Mouse (Mus musculus): Measurements from ENCODE around the gene Calm4.
"Not testable (repeated sequence)": the region's sequence is repeated elsewhere in the genome, so short reads cannot be mapped to it uniquely, and the experiment has no call there.

The Calm4 gene

GRCm38 (mm10) chr13:3837312-3837807 lies at the start of gene Calm4:
TSS of gene Calm4 (plus strand) at chr13:3837757.
- DNase-seq (ENCODE audit: low spot score in 2 of 2), result not testable (repeated sequence)

- no peak for DNase-seq (ENCODE audit: low spot score in 2 of 2)
Measured at GRCm38 (mm10) chr13:3788588-3788987, 49.0 kb upstream of the Calm4 start.

DNA sequence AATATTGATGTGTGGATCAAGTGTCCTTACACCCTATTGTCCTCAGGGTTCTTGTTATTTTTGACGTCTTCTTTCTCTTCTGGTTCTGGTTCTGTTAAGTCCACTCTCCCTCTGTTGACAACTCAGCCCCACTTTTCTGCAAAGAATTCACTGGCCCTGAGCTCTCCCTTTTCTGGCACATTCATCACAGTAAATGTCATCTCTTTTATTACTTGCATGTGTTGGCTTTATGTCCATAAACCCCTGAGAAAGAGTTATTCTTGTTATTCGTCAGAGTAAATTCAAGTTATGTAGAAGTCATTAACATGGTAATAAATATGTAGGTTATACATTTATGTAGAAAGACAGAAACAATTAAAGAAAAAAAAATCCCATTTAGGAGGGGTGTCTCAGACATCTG lies 48.0 kb upstream of the Calm4 start:
- DNase-seq (ENCODE audit: low spot score in 2 of 2), result no peak

GRCm38 (mm10) chr13:3796649-3797048 lies 40.9 kb upstream of the Calm4 start:
- DNase-seq (ENCODE audit: low spot score in 2 of 2), result no peak

DNA sequence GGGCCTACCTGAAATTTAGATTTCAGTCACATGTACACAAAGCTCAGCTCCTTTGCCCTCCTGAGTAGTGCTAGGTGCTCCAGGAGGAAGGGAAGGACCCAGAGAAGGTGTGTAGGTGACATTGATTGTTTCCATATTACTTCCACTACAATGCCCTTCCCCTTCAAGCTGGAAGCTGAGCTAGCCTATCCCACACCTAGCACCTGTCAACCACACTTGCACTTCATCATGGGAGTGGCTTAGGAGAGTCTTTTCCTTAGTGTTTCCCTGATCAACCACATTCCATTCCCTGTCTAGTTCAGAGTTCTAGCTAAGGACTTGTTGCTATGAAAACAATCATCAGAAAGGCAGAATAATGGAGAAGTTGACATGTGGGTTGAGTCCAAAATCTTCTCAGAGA lies 38.8 kb upstream of the Calm4 start:
- DNase-seq (ENCODE audit: low spot score in 2 of 2), result no peak

- no peak for DNase-seq (ENCODE audit: low spot score in 2 of 2)
Measured at GRCm38 (mm10) chr13:3799386-3799785, 38.2 kb upstream of the Calm4 start.

- DNase-seq (ENCODE audit: low spot score in 2 of 2), result no peak
Measured at GRCm38 (mm10) chr13:3804186-3804585, 33.4 kb upstream of the Calm4 start, which contains the start of gene Calml3. TSS of gene Calml3 (minus strand) at chr13:3804316.

GRCm38 (mm10) chr13:3805132-3805531 lies 32.4 kb upstream of the Calm4 start:
- DNase-seq (ENCODE audit: low spot score in 2 of 2), result no peak

- DNase-seq (ENCODE audit: low spot score in 2 of 2), result no peak
Measured at GRCm38 (mm10) chr13:3805638-3806037, 31.9 kb upstream of the Calm4 start.

GRCm38 (mm10) chr13:3807131-3807827 lies 30.3 kb upstream of the Calm4 start:
- no peak for DNase-seq (ENCODE audit: low spot score in 2 of 2)

- DNase-seq (ENCODE audit: low spot score in 2 of 2), result no peak
Measured at GRCm38 (mm10) chr13:3818012-3818739, 19.4 kb upstream of the Calm4 start.

DNA sequence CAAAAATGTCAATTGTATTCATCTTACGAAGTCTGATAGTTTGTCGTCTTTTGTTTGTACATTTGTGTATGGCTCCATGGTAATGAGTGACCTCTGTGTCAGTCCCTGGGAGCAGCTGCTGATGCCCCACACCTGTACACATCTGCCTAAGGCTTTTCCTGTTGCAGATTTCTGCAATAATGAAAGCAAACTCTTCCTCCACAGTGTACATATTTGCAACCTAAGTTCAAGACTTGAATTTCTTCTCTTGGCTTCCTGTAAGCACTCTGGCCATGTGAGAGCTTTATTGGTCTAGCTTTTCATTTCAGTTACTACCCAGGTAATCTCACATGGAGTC lies 18.8 kb upstream of the Calm4 start:
- no peak for DNase-seq (ENCODE audit: low spot score in 2 of 2)

DNA sequence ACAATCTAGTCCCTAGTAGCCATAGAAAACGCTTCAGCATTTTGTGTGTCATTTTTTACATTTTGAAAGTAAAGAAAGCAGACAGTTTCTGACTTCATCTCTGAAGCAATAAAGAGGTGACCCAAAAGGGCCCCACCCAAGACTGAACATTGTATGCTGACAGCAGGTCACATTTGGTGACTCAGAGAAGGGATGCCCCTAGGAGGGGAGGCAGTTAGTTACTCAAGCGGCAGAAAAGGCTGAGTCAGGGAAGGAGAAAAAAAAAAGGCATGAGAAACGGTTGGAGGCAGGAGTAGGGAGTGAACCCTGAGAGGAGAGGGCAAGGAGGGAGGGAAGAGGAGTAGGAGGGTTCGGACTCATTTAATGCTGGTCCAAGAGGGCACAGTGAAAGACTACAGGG lies 15.5 kb upstream of the Calm4 start:
- DNase-seq (ENCODE audit: low spot score in 2 of 2), result no peak

DNA sequence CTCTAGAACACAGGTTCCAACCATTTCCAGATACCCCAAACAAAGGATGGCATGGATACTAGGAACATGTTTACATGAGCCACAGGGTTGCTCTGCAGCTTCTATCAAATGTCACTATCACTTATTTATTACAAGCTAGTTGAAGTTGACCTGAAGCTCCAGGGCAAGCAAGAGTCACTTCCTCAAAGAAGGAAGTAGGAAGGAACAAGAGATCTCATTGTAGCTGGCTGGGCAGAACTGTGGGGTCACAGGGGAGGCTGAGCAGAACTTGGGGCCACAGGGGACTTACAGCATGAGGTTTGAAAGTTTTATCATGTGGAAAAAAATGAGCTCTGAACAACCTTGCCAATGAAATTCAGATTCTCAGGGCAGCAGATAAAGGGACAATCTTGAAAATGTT lies 11.8 kb upstream of the Calm4 start:
- DNase-seq (ENCODE audit: low spot score in 2 of 2), result no peak

GRCm38 (mm10) chr13:3831546-3831945 lies 6.0 kb upstream of the Calm4 start:
- DNase-seq (ENCODE audit: low spot score in 2 of 2), result no peak

GRCm38 (mm10) chr13:3831994-3832393 lies 5.6 kb upstream of the Calm4 start:
- DNase-seq (ENCODE audit: low spot score in 2 of 2), result no peak

- no peak for DNase-seq (ENCODE audit: low spot score in 2 of 2)
Measured at GRCm38 (mm10) chr13:3832450-3832849, 5.1 kb upstream of the Calm4 start.

DNA sequence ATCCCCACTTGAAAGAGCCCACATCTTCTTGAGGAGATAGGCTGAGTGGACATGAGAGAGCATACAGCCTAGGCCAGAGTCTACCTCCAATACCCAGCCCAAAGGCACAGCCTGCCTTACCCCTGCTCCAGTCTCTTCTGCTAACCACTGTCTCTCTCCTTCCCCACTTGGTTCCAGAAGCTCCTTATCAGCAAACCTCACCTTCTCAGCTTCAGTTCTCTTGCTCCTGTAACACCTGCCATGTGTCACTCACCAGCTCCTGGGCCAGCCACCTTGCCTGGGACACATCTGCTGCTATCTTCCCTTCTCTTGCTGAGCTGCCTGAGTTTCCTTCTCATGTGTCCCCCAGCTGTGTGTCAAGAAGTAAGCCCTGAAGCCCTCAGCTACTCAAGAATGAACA lies 3.9 kb upstream of the Calm4 start:
- not testable (repeated sequence) for DNase-seq (ENCODE audit: low spot score in 2 of 2)

GRCm38 (mm10) chr13:3840662-3841061 lies 3.1 kb downstream of the Calm4 start:
- DNase-seq (ENCODE audit: low spot score in 2 of 2), result not testable (repeated sequence)

- DNase-seq (ENCODE audit: low spot score in 2 of 2), result no peak
Measured at GRCm38 (mm10) chr13:3850330-3850729, 12.8 kb downstream of the Calm4 start.

- not testable (repeated sequence) for DNase-seq (ENCODE audit: low spot score in 2 of 2)
Measured at GRCm38 (mm10) chr13:3853648-3854333, 16.2 kb downstream of the Calm4 start, which contains the start of gene Calm5. TSS of gene Calm5 (plus strand) at chr13:3854173.

DNA sequence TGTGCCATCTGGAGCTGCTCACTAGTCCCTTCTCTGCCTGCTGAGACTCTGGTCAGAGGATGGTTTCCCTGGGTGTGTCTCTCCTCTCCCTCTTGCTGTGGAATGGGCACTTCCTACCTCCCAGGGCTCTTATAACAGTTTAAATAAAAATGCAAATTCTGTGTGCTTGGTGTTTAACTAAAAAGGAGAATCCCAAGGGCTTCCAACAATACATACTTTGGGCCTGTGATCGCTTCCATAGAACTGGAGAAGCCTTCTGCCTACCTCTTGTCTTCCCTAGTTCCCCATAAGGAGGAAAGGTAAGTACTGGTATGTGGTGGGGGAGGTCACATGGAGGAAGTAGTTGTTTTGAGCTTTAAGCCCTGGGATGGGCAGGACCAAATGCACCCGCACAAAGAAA lies 17.3 kb downstream of the Calm4 start:
- no peak for DNase-seq (ENCODE audit: low spot score in 2 of 2)

DNA sequence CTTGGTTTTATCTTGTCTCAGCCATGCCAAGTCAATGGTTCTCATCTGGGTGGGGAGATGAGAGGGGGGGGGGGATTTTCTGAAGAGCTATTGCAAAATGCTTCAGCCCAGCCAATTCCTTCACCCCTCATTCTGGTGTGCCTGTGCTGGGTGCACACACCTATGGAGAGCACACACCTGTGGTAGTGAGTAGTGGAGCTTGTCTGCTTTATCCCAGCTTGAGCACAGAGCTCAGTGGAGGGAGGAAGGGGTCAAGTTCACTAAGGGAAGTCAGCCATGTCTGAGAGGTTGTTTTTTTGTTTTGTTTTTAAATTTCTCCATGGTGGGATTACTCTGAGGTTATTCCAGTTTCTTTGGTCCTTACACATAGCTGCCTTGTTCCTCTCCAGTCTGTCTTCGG lies 18.7 kb downstream of the Calm4 start:
- DNase-seq (ENCODE audit: low spot score in 2 of 2), result no peak
